Mouse (Mus musculus) liver, embryonic 14.5 days (tissue): ENCODE measurements at regions not wholly inside any gene's neighbourhood (a gene's known extent, or its start where the extent isn't known, plus 50 kb on each side); places are given as distances from the start of the nearest gene placed in this dataset.

Source experiments
- CTCF ChIP-seq: IDR thresholded peaks from 2 replicates; pipeline ENCODE4 v1.5.1; 2016; ENCODE audit warnings: antibody characterized with exemption, low read depth, control low read depth
- EP300 ChIP-seq: IDR thresholded peaks from 2 replicates; pipeline ENCODE4 v1.6.1; 2016; ENCODE audit warnings: antibody characterized with exemption, low read depth

GRCm38 (mm10) chr4:64667998-64668397 is 456.0 kb upstream of the Pappa start:
- TF ChIP-seq CTCF (no peak), EP300 (no peak)
